Mouse (Mus musculus) brown adipose tissue, adult 24 weeks (tissue): ENCODE results near the gene Frem2. TPM values are rescaled to one million over a fixed set of nuclear protein-coding genes. Genes with fewer than 3 reads are reported as not detected.
A peak's percentile ranks its signal among the peaks of the same experiment; 100 is the strongest.

Experiments used
- H3K27ac ChIP-seq: fragments of 200-500 bp; replicated peaks from 2 replicates; pipeline ENCODE4 v1.5.1; 2012; ENCODE audit warnings: low read depth, mild to moderate bottlenecking, low read length
- H3K4me1 ChIP-seq: fragments of 200-500 bp; 2 replicates; pipeline ENCODE4 v1.6.1; 2012; ENCODE audit warnings: low read length, mixed read lengths; ENCODE audit not compliant: control insufficient read depth, insufficient read depth, insufficient read length
- H3K4me3 ChIP-seq: fragments of 200-500 bp; 2 replicates; pipeline ENCODE4 v1.5.1; 2012; ENCODE audit warnings: low read depth, mild to moderate bottlenecking, low read length, moderate library complexity; ENCODE audit not compliant: insufficient read depth
- polyA plus RNA-seq: library from polyadenylated mRNA; stranded (reverse); fragments of >200 nt; gene quantifications from 2 replicates; pipeline ENCODE4 v1.2.4, GENCODE M21; 2012; ENCODE audit not compliant: missing spikeins, insufficient read depth, insufficient read length

The Frem2 gene
- polyA plus RNA-seq, 1 experiment, result not detected

GRCm38 (mm10) chr3:53475889-53476288 lies 181.3 kb downstream of the Frem2 start:
- H3K27ac ChIP-seq, result no peak overlapping the region
- H3K4me3 ChIP-seq, result no peak overlapping the region
- H3K4me1 ChIP-seq, result 0 out of 2 replicates have a peak, but pooled peaks cover 2% of the 10 kb centered on the region

DNA sequence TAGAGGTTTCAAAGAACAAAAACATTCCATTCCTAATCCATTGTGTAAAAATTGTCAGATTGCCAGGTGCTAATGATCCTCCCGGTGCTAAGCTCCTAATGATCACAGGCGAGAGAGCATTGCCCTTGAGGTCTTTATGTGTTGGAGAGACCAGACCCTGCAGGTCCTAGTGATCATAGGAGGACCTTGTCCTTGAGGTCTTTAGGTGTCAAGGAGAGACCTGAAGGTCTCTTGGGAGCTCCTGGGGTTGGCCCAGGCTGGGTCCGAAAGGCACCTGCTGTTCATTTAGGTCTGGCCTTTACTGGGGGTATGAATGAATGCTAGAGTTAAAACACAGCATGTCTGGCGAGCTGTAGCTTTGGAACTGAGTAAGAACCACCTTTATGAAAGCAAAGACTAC lies 183.0 kb downstream of the Frem2 start:
- no peak overlapping the region for H3K4me3 ChIP-seq
- H3K27ac ChIP-seq, result no peak overlapping the region
- 0 out of 2 replicates have a peak, but pooled peaks cover 2% of the 10 kb centered on the region for H3K4me1 ChIP-seq

DNA sequence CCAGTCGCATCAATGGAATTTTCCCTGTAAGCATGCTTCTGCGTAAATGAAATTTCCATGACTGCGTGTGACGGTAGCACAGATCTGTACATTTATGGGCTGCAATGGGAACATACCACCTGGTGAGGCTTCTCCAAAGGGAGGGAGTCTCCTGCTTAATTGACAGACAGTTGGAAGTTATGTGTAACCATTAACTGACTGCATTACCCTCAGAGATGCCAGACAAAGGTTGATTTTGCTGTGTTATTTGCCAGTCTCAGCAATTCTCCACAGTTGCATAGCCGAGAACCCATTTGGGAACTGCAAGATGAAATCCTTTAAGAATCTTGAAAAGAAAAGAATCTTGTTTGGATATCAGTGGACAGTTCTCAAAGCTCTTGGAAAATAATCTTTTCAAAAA lies 185.1 kb downstream of the Frem2 start:
- no peak overlapping the region for H3K27ac ChIP-seq
- no peak overlapping the region for H3K4me3 ChIP-seq
- 0 out of 2 replicates have a peak, but pooled peaks cover 6% of the 10 kb centered on the region for H3K4me1 ChIP-seq

GRCm38 (mm10) chr3:53469650-53470049 lies 187.5 kb downstream of the Frem2 start:
- Histone ChIP-seq H3K4me3 (no peak overlapping the region), H3K27ac (no peak overlapping the region), H3K4me1 (peaks cover 15% of the 10 kb centered on the region)

GRCm38 (mm10) chr3:53467356-53467755 lies 189.8 kb downstream of the Frem2 start:
- Histone ChIP-seq H3K4me3 (no peak overlapping the region), H3K4me1 (peaks cover 13% of the 10 kb centered on the region), H3K27ac (no peak overlapping the region)

DNA sequence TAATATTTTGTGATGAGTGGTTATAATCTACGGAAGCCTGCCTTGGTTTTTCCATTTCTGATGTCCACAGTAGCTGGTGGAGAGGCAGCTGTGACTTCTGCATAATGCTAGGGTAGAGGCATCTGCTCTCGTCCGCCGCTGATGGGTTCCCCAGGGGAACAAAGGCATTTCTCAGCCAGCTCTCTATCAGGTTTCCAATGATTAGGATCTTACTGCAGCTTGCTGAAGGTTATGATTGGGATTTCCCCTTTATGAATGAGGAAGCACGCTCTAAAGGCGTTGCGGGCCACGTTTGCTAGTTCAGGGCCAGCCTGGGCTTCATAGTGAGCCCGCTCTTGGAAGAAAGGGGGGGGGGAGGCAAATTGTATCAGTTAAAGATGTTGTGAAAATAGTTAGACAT lies 190.7 kb downstream of the Frem2 start:
- H3K4me1 ChIP-seq, result peaks cover 13% of the 10 kb centered on the region
- no peak overlapping the region for H3K4me3 ChIP-seq
- no peak overlapping the region for H3K27ac ChIP-seq

DNA sequence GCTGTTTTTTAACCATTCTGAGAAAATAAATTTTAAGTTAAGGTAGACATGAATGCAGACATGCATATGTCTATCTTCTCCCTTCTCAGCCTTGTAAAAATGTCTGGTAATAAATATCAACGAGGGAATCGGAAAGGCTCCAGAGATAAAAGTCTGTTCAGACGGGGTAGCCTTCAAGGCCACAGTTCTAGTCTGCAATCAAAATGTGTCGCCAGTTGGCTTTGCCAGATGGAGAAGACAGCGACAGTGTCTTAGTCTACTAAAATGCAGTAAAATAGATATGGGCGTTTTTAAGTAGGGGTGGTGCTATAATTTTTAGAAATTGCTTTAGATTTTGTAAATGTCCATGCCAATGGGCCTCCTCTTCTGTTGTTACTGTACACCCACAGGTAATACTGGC lies 191.8 kb downstream of the Frem2 start:
- Histone ChIP-seq H3K4me1 (peaks cover 13% of the 10 kb centered on the region), H3K27ac (no peak overlapping the region), H3K4me3 (0 out of 2 replicates have a peak overlapping the region, but pooled peaks have one; percentile 21)

GRCm38 (mm10) chr3:53464146-53464698 lies 192.9 kb downstream of the Frem2 start:
- Histone ChIP-seq H3K4me1 (peaks cover 13% of the 10 kb centered on the region), H3K4me3 (peak overlapping the region; percentile 86), H3K27ac (peak overlapping the region; percentile 67)

Other genes starting within 250 kb of the Frem2 start
- 6.9 and 7.0 TPM in 2 replicates for gene Nhlrc3, start 194.0 kb downstream of the Frem2 start, polyA plus RNA-seq
- 4.5 and 7.4 TPM in 2 replicates for gene Proser1, start 193.7 kb downstream of the Frem2 start, polyA plus RNA-seq
- not detected in 2 replicates for gene Stoml3, start 168.7 kb downstream of the Frem2 start, polyA plus RNA-seq
- not detected in 2 replicates for gene Gm10985, start 187.7 kb upstream of the Frem2 start, polyA plus RNA-seq
- 66.5 and 72.8 TPM in 2 replicates for gene Ufm1, start 206.5 kb upstream of the Frem2 start, polyA plus RNA-seq